Mouse (Mus musculus): Measurements from ENCODE around the gene Ncam1. TPM values are rescaled to one million over a fixed set of nuclear protein-coding genes. Genes with fewer than 3 reads are reported as not detected.

Ncam1 gene
- polyA plus RNA-seq, 1 experiment: 0.64 TPM

GRCm38 (mm10) chr9:49792646-49793045, 6.1 kb downstream of the Ncam1 start:
- peaks cover 5% of the 10 kb centered on the region; the same call in 1 of the 2 replicates for H3K27me3 ChIP-seq (ENCODE audit: control insufficient read depth, insufficient read depth, low read length)
- H3K36me3 ChIP-seq (ENCODE audit: control insufficient read depth, insufficient read depth, low read length): no peaks in the 10 kb centered on the region
- H3K27ac ChIP-seq (ENCODE audit: insufficient read depth, low read length): no peak overlapping the region
- no peaks in the 10 kb centered on the region for H3K4me1 ChIP-seq (ENCODE audit: control insufficient read depth, insufficient read depth, insufficient read length)
- WGBS: 81% methylated on average over 4 of the region's 4 CpGs
- no peak overlapping the region for H3K4me3 ChIP-seq (ENCODE audit: extremely low read depth, insufficient read depth, insufficient read length)
- no peak for DNase-seq (ENCODE audit: low read depth in 1 of 2, low spot score in 2 of 2)
- TF ChIP-seq CTCF (IDR thresholded peaks at IDR 0.05; ENCODE audit: extremely low read depth, insufficient read depth, insufficient read length, insufficient replicate concordance): no peak
- no peak for TF ChIP-seq POLR2A (IDR thresholded peaks at IDR 0.05; ENCODE audit: low read depth, low read length)

GRCm38 (mm10) chr9:49781016-49781772, 17.5 kb downstream of the Ncam1 start:
- H3K27me3 ChIP-seq (ENCODE audit: control insufficient read depth, insufficient read depth, low read length): no peaks in the 10 kb centered on the region
- H3K4me1 ChIP-seq (ENCODE audit: control insufficient read depth, insufficient read depth, insufficient read length): no peaks in the 10 kb centered on the region
- no peaks in the 10 kb centered on the region for H3K36me3 ChIP-seq (ENCODE audit: control insufficient read depth, insufficient read depth, low read length)
- no peak overlapping the region for H3K27ac ChIP-seq (ENCODE audit: insufficient read depth, low read length)
- H3K4me3 ChIP-seq (ENCODE audit: extremely low read depth, insufficient read depth, insufficient read length): no peak overlapping the region
- TF ChIP-seq POLR2A (IDR thresholded peaks at IDR 0.05; ENCODE audit: low read depth, low read length) (no peak), CTCF (IDR thresholded peaks at IDR 0.05; ENCODE audit: extremely low read depth, insufficient read depth, insufficient read length, insufficient replicate concordance) (no peak)
- WGBS: 83% methylated on average over 9 of the region's 9 CpGs
- DNase-seq (ENCODE audit: low read depth in 1 of 2, low spot score in 2 of 2): no peak

GRCm38 (mm10) chr9:49777015-49777637, 21.6 kb downstream of the Ncam1 start:
- TF ChIP-seq CTCF (IDR thresholded peaks at IDR 0.05; ENCODE audit: extremely low read depth, insufficient read depth, insufficient read length, insufficient replicate concordance) (no peak), POLR2A (IDR thresholded peaks at IDR 0.05; ENCODE audit: low read depth, low read length) (no peak)
- 87% methylated on average over 7 of the region's 7 CpGs for WGBS
- no peak overlapping the region for H3K27ac ChIP-seq (ENCODE audit: insufficient read depth, low read length)

GRCm38 (mm10) chr9:49766634-49767033, 32.1 kb downstream of the Ncam1 start:
- H3K27me3 ChIP-seq (ENCODE audit: control insufficient read depth, insufficient read depth, low read length): no peaks in the 10 kb centered on the region
- TF ChIP-seq CTCF (IDR thresholded peaks at IDR 0.05; ENCODE audit: extremely low read depth, insufficient read depth, insufficient read length, insufficient replicate concordance) (no peak), POLR2A (IDR thresholded peaks at IDR 0.05; ENCODE audit: low read depth, low read length) (no peak)
- no peaks in the 10 kb centered on the region for H3K36me3 ChIP-seq (ENCODE audit: control insufficient read depth, insufficient read depth, low read length)
- H3K4me3 ChIP-seq (ENCODE audit: extremely low read depth, insufficient read depth, insufficient read length): no peak overlapping the region
- no peak for DNase-seq (ENCODE audit: low read depth in 1 of 2, low spot score in 2 of 2)
- 63% methylated on average over 2 of the region's 2 CpGs for WGBS
- no peak overlapping the region for H3K27ac ChIP-seq (ENCODE audit: insufficient read depth, low read length)
- H3K4me1 ChIP-seq (ENCODE audit: control insufficient read depth, insufficient read depth, insufficient read length): no peaks in the 10 kb centered on the region

More at GRCm38 (mm10) chr9:49777015-49777637, 21.6 kb downstream of the Ncam1 start:
- H3K4me1 ChIP-seq (ENCODE audit: control insufficient read depth, insufficient read depth, insufficient read length): no peaks in the 10 kb centered on the region
- H3K36me3 ChIP-seq (ENCODE audit: control insufficient read depth, insufficient read depth, low read length): no peaks in the 10 kb centered on the region
- no peaks in the 10 kb centered on the region for H3K27me3 ChIP-seq (ENCODE audit: control insufficient read depth, insufficient read depth, low read length)
- no peak overlapping the region for H3K4me3 ChIP-seq (ENCODE audit: extremely low read depth, insufficient read depth, insufficient read length)
- DNase-seq (ENCODE audit: low read depth in 1 of 2, low spot score in 2 of 2): no peak

- no peaks in the 10 kb centered on the region for H3K4me1 ChIP-seq (ENCODE audit: control insufficient read depth, insufficient read depth, insufficient read length)
- 88% methylated on average over 6 of the region's 6 CpGs for WGBS
- no peaks in the 10 kb centered on the region for H3K27me3 ChIP-seq (ENCODE audit: control insufficient read depth, insufficient read depth, low read length)
- H3K4me3 ChIP-seq (ENCODE audit: extremely low read depth, insufficient read depth, insufficient read length): no peak overlapping the region
- DNase-seq (ENCODE audit: low read depth in 1 of 2, low spot score in 2 of 2): no peak
- H3K36me3 ChIP-seq (ENCODE audit: control insufficient read depth, insufficient read depth, low read length): no peaks in the 10 kb centered on the region
- H3K27ac ChIP-seq (ENCODE audit: insufficient read depth, low read length): no peak overlapping the region
- TF ChIP-seq POLR2A (IDR thresholded peaks at IDR 0.05; ENCODE audit: low read depth, low read length) (no peak), CTCF (IDR thresholded peaks at IDR 0.05; ENCODE audit: extremely low read depth, insufficient read depth, insufficient read length, insufficient replicate concordance) (no peak)
Observed at GRCm38 (mm10) chr9:49760571-49760970, 38.2 kb downstream of the Ncam1 start.

GRCm38 (mm10) chr9:49758436-49758835, 40.3 kb downstream of the Ncam1 start:
- Histone ChIP-seq H3K36me3 (ENCODE audit: control insufficient read depth, insufficient read depth, low read length) (no peaks in the 10 kb centered on the region), H3K4me1 (ENCODE audit: control insufficient read depth, insufficient read depth, insufficient read length) (no peaks in the 10 kb centered on the region), H3K27ac (ENCODE audit: insufficient read depth, low read length) (no peak overlapping the region), H3K27me3 (ENCODE audit: control insufficient read depth, insufficient read depth, low read length) (no peaks in the 10 kb centered on the region), H3K4me3 (ENCODE audit: extremely low read depth, insufficient read depth, insufficient read length) (no peak overlapping the region)
- WGBS: 88% methylated on average over 2 of the region's 2 CpGs
- DNase-seq (ENCODE audit: low read depth in 1 of 2, low spot score in 2 of 2): no peak
- no peak for TF ChIP-seq POLR2A (IDR thresholded peaks at IDR 0.05; ENCODE audit: low read depth, low read length)
- no peak for TF ChIP-seq CTCF (IDR thresholded peaks at IDR 0.05; ENCODE audit: extremely low read depth, insufficient read depth, insufficient read length, insufficient replicate concordance)

- no peak overlapping the region for H3K27ac ChIP-seq (ENCODE audit: insufficient read depth, low read length)
- TF ChIP-seq CTCF (IDR thresholded peaks at IDR 0.05; ENCODE audit: extremely low read depth, insufficient read depth, insufficient read length, insufficient replicate concordance): no peak
- TF ChIP-seq POLR2A (IDR thresholded peaks at IDR 0.05; ENCODE audit: low read depth, low read length): no peak
- WGBS: 88% methylated on average over 12 of the region's 12 CpGs
- H3K4me1 ChIP-seq (ENCODE audit: control insufficient read depth, insufficient read depth, insufficient read length): no peaks in the 10 kb centered on the region
- DNase-seq (ENCODE audit: low read depth in 1 of 2, low spot score in 2 of 2): no peak
- no peaks in the 10 kb centered on the region for H3K27me3 ChIP-seq (ENCODE audit: control insufficient read depth, insufficient read depth, low read length)
- H3K36me3 ChIP-seq (ENCODE audit: control insufficient read depth, insufficient read depth, low read length): no peaks in the 10 kb centered on the region
- H3K4me3 ChIP-seq (ENCODE audit: extremely low read depth, insufficient read depth, insufficient read length): no peak overlapping the region
Observed at GRCm38 (mm10) chr9:49757986-49758385, 40.7 kb downstream of the Ncam1 start.

Data from spleen, adult 2 months (tissue).